Comparison of ENCODE assay signal across 11 mouse cellular contexts in genomic region chr17:71135108-71135507, GRCm38 (mm10). TPM values are rescaled to one million over a fixed set of nuclear protein-coding genes. Genes with fewer than 3 reads are reported as not detected.
DNase-seq lines count a peak whose midpoint lies in the region; ATAC-seq and TF ChIP-seq lines count a peak whose summit lies in the region.
"Had no signal": no experiment of that assay in that cellular context is flagged by ENCODE, and none has a peak within 500 bp of the region (broad histone marks: within the 10 kb centered on the region; RNA-seq: fewer than 3 reads in every experiment).

No protein-coding gene starts in this region.

- no peak for TF ChIP-seq CTCF in left cerebral cortex, adult 2 months (IDR thresholded peaks at IDR 0.05)

- peak; percentile 79 for ATAC-seq in megakaryocyte progenitor cell, adult 5-6 weeks (replicated peaks; ENCODE audit: poor library complexity)
- ATAC-seq: forebrain, embryonic 15.5 days had no signal

- peak overlapping the region; percentile 13; the same call in 1 of the 2 replicates for H3K27ac ChIP-seq in left cerebral cortex, adult 2 months
- H3K27ac ChIP-seq: forebrain, embryonic 15.5 days; midbrain, embryonic 12.5 days had no signal

- H3K4me3 ChIP-seq in left cerebral cortex, adult 2 months = no peak overlapping the region
- H3K4me3 ChIP-seq: forebrain, embryonic 15.5 days; midbrain, embryonic 12.5 days had no signal

- intact Hi-C loops in left cerebral cortex, adult 2 months (cut with DNase I) = no loop called here

- DNase-seq in adrenal gland, adult 8-10 months = peak; percentile 23
- no peak for DNase-seq in adrenal gland, postnatal 14 days
- DNase-seq in left cerebral cortex, adult 2 months (ENCODE audit: extremely low spot score in 1 of 2, low spot score in 2 of 2) = peak in 1 of 2 experiments; percentile 6
- DNase-seq in left cerebral cortex, adult 18-20 months (ENCODE audit: low spot score in 2 of 2) = no peak
- peak; percentile 83 for DNase-seq in kidney, adult 9 months
- DNase-seq in right cerebral cortex, postnatal 36 days (ENCODE audit: low spot score in 2 of 2) = no peak
- DNase-seq in cerebellum, postnatal 4 days (ENCODE audit: low spot score in 2 of 2) = no peak
- DNase-seq: adrenal gland, postnatal 25 days had no signal

RNA-seq across cellular contexts. Expression of gene Lpin2, which starts 47.3 kb away (rescaled TPM):
- total RNA-seq in adrenal gland, adult 8-10 months (2022) = 10 to 100 TPM; 43.3 to 68.5 (median 55.2) TPM
- 32.6 and 43.0 TPM in 2 replicates for total RNA-seq in adrenal gland, postnatal 14 days (2021)
- 10 to 100 TPM; 85.2 to 86.5 TPM for total RNA-seq in left cerebral cortex, adult 2 months (2021)
- total RNA-seq in left cerebral cortex, adult 18-20 months (2021) = 10 to 100 TPM; 77.7 to 89.3 TPM
- total RNA-seq in megakaryocyte progenitor cell, adult 5-6 weeks (2015) = 18.9 and 26.4 TPM in 2 replicates
- 26.1 and 47.3 TPM in 2 replicates for total RNA-seq in megakaryocyte progenitor cell, adult 5-6 weeks (2017)

Comparison
In these comparisons a context has a peak if more than half of its experiments do, and no peak if none do; other contexts are left out.
1. DNase-seq: peak in adrenal gland, adult 8-10 months (single experiment) and kidney, adult 9 months (single experiment); none in adrenal gland, postnatal 14 days (single experiment), left cerebral cortex, adult 18-20 months (0 of 2), right cerebral cortex, postnatal 36 days (0 of 2) and cerebellum, postnatal 4 days (0 of 2).